Mouse (Mus musculus) midbrain, embryonic 11.5 days (tissue): Measurements from ENCODE around the gene Tex33. TPM values are rescaled to one million over a fixed set of nuclear protein-coding genes. Genes with fewer than 3 reads are reported as not detected.
A peak's percentile ranks its signal among the peaks of the same experiment; 100 is the strongest.
"Not testable (repeated sequence)": the region's sequence is repeated elsewhere in the genome, so short reads cannot be mapped to it uniquely, and the experiment has no call there.

Experiments
- ATAC-seq: fragments of 200-750 bp; cut with Nextera tagmentation; 2 replicates; pipeline ENCODE4 v1.8.0; 2017; ENCODE audit warnings: moderate TSS enrichment, moderate library complexity; ENCODE audit not compliant: low FRiP score
- DNase-seq: peaks from one replicate; pipeline ENCODE4 v3.0.0; 2015; ENCODE audit warnings: low spot score; ENCODE audit errors: missing footprints
- H3K27ac ChIP-seq: fragments of 300-500 bp; sonication (generic); 2 replicates; pipeline ENCODE4 v1.5.1; 2014; ENCODE audit warnings: low read depth, low read length
- H3K27me3 ChIP-seq: fragments of 300-500 bp; sonication (generic); 2 replicates; pipeline ENCODE4 v1.6.1; 2014; ENCODE audit warnings: mild to moderate bottlenecking, low read length, moderate library complexity, mixed read lengths; ENCODE audit not compliant: control insufficient read depth, insufficient read depth
- H3K36me3 ChIP-seq: fragments of 300-500 bp; sonication (generic); 2 replicates; pipeline ENCODE4 v1.6.1; 2014; ENCODE audit warnings: mild to moderate bottlenecking, low read length, moderate library complexity, mixed read lengths; ENCODE audit not compliant: control insufficient read depth, insufficient read depth
- H3K4me1 ChIP-seq: fragments of 300-500 bp; sonication (generic); 2 replicates; pipeline ENCODE4 v1.6.1; 2014; ENCODE audit warnings: low read length; ENCODE audit not compliant: control insufficient read depth, insufficient read depth
- H3K4me2 ChIP-seq: fragments of 300-500 bp; sonication (generic); 2 replicates; pipeline ENCODE4 v1.6.1; 2014; ENCODE audit warnings: mild to moderate bottlenecking, moderate library complexity
- H3K4me3 ChIP-seq: fragments of 300-500 bp; sonication (generic); 2 replicates; pipeline ENCODE4 v1.5.1; 2014; ENCODE audit warnings: low read depth, low read length
- H3K9ac ChIP-seq: fragments of 300-500 bp; sonication (generic); 2 replicates; pipeline ENCODE4 v1.6.1; 2014; ENCODE audit warnings: low read length
- H3K9me3 ChIP-seq: fragments of 300-500 bp; sonication (generic); 2 replicates; pipeline ENCODE4 v1.6.1; 2016; ENCODE audit warnings: low read length; ENCODE audit not compliant: control insufficient read depth
- WGBS: fragments of 180-500 bp; shearing (Covaris S2); extraction: QIAGEN DNeasy Blood & Tissue Kit; methylation state at CpG from one replicate; pipeline ENCODE4 v1.1.7; 2014; 5-methylcytosine and 5-hydroxymethylcytosine counted together
- polyA plus RNA-seq: library from polyadenylated mRNA; unstranded; fragments of >200 nt; fragmentation: Nextera tagmentation; extraction: Ambion mirVana; gene quantifications from 2 replicates; pipeline ENCODE4 v1.2.1, GENCODE M21; 2014

The Tex33 gene
- polyA plus RNA-seq, 1 experiment from 2014 or later = not detected

- WGBS = 10% methylated on average over 1 of the region's 1 CpGs
- ATAC-seq = no peak
- no peak overlapping the region for H3K4me2 ChIP-seq
Measured at GRCm38 (mm10) chr15:78343683-78344082, 52.0 kb downstream of the Tex33 start.

DNA sequence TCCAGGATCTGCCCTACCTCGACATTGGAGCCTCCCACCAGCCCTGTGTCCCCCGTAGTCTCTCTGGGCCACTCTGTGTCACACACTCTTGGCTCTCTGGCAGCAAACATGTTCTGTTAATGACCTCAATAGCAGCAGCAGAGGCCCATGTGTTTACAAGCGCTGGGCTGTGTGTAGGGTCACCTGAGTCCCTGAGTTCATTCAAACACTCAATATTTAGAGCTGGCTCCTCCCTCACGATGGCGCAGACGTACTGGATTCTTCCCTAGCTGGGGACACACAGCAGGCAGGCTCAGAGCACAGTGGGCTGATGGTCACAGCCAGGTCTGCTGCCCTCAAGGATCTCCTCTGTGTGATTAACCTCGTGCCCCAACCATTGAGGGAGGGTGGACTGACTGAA lies 54.8 kb downstream of the Tex33 start:
- 67% methylated on average over 6 of the region's 7 CpGs for WGBS
- not testable (repeated sequence) for H3K4me2 ChIP-seq, H3K9me3 ChIP-seq, DNase-seq, H3K27me3 ChIP-seq, ATAC-seq, H3K9ac ChIP-seq, H3K36me3 ChIP-seq, H3K4me1 ChIP-seq, H3K27ac ChIP-seq, H3K4me3 ChIP-seq

More at GRCm38 (mm10) chr15:78343683-78344082, 52.0 kb downstream of the Tex33 start:
- H3K4me3 ChIP-seq = no peak overlapping the region
- H3K27ac ChIP-seq = no peak overlapping the region
- H3K27me3 ChIP-seq = no peaks in the 10 kb centered on the region
- no peak for DNase-seq
- no peaks in the 10 kb centered on the region for H3K9me3 ChIP-seq
- H3K4me1 ChIP-seq = no peaks in the 10 kb centered on the region
- H3K9ac ChIP-seq = no peak overlapping the region
- H3K36me3 ChIP-seq = no peaks in the 10 kb centered on the region

- not testable (repeated sequence) for H3K27me3 ChIP-seq, H3K4me3 ChIP-seq, H3K9me3 ChIP-seq, ATAC-seq, H3K4me2 ChIP-seq, H3K9ac ChIP-seq, H3K4me1 ChIP-seq, H3K27ac ChIP-seq, H3K36me3 ChIP-seq
- WGBS = 36% methylated on average over 7 of the region's 7 CpGs
- peak; percentile 87 for DNase-seq
Measured at GRCm38 (mm10) chr15:78339627-78340423, 55.9 kb downstream of the Tex33 start.

GRCm38 (mm10) chr15:78334380-78334779 lies 61.3 kb downstream of the Tex33 start:
- Histone ChIP-seq H3K9ac (no peak overlapping the region), H3K36me3 (no peaks in the 10 kb centered on the region), H3K9me3 (no peaks in the 10 kb centered on the region), H3K27ac (no peak overlapping the region), H3K27me3 (no peaks in the 10 kb centered on the region), H3K4me3 (no peak overlapping the region), H3K4me1 (no peaks in the 10 kb centered on the region), H3K4me2 (no peak overlapping the region)
- 88% methylated on average over 3 of the region's 3 CpGs for WGBS
- peak; percentile 68 for DNase-seq
- no peak for ATAC-seq

- Histone ChIP-seq H3K36me3 (no peaks in the 10 kb centered on the region), H3K4me1 (no peaks in the 10 kb centered on the region), H3K4me2 (no peak overlapping the region), H3K27ac (no peak overlapping the region), H3K4me3 (no peak overlapping the region), H3K9me3 (no peaks in the 10 kb centered on the region), H3K9ac (no peak overlapping the region), H3K27me3 (no peaks in the 10 kb centered on the region)
- WGBS = 82% methylated on average over 6 of the region's 6 CpGs
- DNase-seq = no peak
- no peak for ATAC-seq
Measured at GRCm38 (mm10) chr15:78332981-78333380, 62.7 kb downstream of the Tex33 start.

- H3K4me2 ChIP-seq = no peak overlapping the region
- H3K36me3 ChIP-seq = no peaks in the 10 kb centered on the region
- DNase-seq (no peak), ATAC-seq (no peak)
- no peaks in the 10 kb centered on the region for H3K27me3 ChIP-seq
- H3K27ac ChIP-seq = no peak overlapping the region
- no peak overlapping the region for H3K4me3 ChIP-seq
- H3K9ac ChIP-seq = no peak overlapping the region
- WGBS = 74% methylated on average over 5 of the region's 5 CpGs
- no peaks in the 10 kb centered on the region for H3K4me1 ChIP-seq
- H3K9me3 ChIP-seq = no peaks in the 10 kb centered on the region
Measured at GRCm38 (mm10) chr15:78331523-78332340, 64.0 kb downstream of the Tex33 start.

DNA sequence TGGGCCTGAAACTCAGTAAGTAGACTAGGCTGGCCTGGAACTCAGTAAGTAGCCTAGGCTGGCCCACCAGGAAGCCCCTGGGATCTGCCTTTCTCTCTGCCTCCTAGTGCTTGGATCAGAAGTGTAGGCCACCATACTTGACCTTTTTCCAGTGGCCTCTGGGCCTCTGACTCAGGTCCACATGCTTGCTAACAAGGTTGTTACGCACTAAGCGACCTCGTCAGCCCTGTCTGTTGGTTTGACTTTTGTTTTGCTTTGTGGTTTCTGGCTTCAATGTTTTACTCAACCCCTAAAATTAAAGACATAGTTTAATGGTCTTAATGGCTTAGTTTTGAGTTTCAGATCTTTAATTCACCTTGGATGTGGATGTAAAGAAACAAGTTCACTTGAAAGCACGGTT lies 65.0 kb downstream of the Tex33 start:
- no peak overlapping the region for H3K4me3 ChIP-seq
- ATAC-seq = no peak
- no peak for DNase-seq
- WGBS = 92% methylated on average over 4 of the region's 4 CpGs
- no peak overlapping the region for H3K27ac ChIP-seq
- H3K9me3 ChIP-seq = no peaks in the 10 kb centered on the region
- no peaks in the 10 kb centered on the region for H3K4me1 ChIP-seq
- H3K4me2 ChIP-seq = no peak overlapping the region
- no peaks in the 10 kb centered on the region for H3K36me3 ChIP-seq
- H3K27me3 ChIP-seq = no peaks in the 10 kb centered on the region
- H3K9ac ChIP-seq = no peak overlapping the region

GRCm38 (mm10) chr15:78329972-78330371 lies 65.7 kb downstream of the Tex33 start:
- not testable (repeated sequence) for DNase-seq, H3K4me1 ChIP-seq, H3K27ac ChIP-seq, H3K27me3 ChIP-seq, H3K9me3 ChIP-seq, H3K4me3 ChIP-seq, H3K4me2 ChIP-seq, ATAC-seq, H3K9ac ChIP-seq, H3K36me3 ChIP-seq
- WGBS = 80% methylated on average over 6 of the region's 6 CpGs

- Histone ChIP-seq H3K27ac (no peak overlapping the region), H3K4me3 (no peak overlapping the region), H3K36me3 (no peaks in the 10 kb centered on the region), H3K4me2 (no peak overlapping the region), H3K4me1 (no peaks in the 10 kb centered on the region), H3K9me3 (no peaks in the 10 kb centered on the region), H3K9ac (no peak overlapping the region), H3K27me3 (no peaks in the 10 kb centered on the region)
- no peak for ATAC-seq
- no peak for DNase-seq
- 85% methylated on average over 3 of the region's 3 CpGs for WGBS
Measured at GRCm38 (mm10) chr15:78328520-78329097, 67.1 kb downstream of the Tex33 start.
